Mouse (Mus musculus) thymus, postnatal 0 days (tissue): ENCODE measurements around the gene Myo10. TPM values are rescaled to one million over a fixed set of nuclear protein-coding genes. Genes with fewer than 3 reads are reported as not detected.
A peak's percentile ranks its signal among the peaks of the same experiment; 100 is the strongest.

Experiments
- DNase-seq: peaks from one replicate; pipeline ENCODE4 v3.0.0-alpha.2; 2015; ENCODE audit warnings: low spot score
- polyA plus RNA-seq: library from polyadenylated mRNA; unstranded; fragments of >200 nt; fragmentation: Nextera tagmentation; extraction: Ambion mirVana; gene quantifications from 2 replicates; pipeline ENCODE4 v1.2.1, GENCODE M21; 2015

The Myo10 gene
- polyA plus RNA-seq: 14.1 and 16.3 TPM in 2 replicates

DNA sequence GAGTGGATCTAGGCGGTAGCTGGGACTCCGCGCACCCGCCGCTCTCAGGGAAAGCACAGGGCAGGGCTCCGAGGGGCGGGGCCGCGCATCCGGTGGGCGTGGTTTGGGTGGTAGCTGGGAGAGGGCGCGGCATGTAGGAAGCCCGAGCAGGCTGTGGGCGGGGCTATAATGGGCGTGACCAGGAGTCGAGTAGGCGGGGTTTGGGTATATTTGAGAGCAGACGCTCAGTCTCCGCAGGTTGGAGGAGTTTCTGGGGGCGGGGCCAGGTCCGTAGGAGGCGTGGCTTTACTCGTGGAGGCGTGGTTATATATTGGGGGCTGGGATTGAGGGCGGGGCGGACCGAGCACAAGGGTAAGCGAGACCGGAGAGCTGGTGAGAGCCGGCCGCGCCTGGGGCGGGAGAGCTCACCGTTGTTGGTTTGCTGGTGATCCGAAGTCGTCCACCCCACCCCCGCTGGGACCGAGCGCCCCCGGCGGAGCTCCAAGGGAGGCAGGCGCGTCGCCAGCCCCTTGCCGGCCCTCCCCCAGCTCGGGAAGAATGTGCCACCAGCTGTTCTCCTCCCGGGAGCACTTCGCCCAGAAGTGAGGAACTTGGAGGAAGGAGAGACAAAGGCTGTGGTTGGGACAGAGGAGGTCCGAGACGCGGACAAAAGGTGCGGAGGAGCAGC, at the start of gene Myo10:
TSS of gene Myo10 (plus strand) at position 326 of the 667 bp plus-strand sequence.
- peak; percentile 100 for DNase-seq

DNA sequence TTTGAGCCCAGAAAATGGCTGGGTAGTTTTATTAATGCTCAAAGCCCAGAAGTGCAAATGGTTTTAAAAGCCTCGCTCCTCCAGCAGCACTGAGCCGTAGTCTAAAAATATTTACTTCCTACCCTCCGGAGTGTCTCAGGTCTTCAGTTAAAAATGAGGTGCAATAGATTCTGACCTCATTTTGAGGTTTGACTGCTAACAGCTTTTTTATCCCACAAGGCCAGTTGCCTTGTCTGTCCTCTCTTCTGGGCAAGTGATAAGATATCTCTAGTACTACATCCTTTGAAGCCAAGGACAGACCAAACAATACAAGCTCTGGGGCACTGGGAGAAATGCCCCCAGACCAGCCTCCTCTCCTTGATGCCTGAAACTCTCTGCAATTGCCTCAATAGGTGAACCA, 49.2 kb upstream of the Myo10 start:
- no peak for DNase-seq

DNA sequence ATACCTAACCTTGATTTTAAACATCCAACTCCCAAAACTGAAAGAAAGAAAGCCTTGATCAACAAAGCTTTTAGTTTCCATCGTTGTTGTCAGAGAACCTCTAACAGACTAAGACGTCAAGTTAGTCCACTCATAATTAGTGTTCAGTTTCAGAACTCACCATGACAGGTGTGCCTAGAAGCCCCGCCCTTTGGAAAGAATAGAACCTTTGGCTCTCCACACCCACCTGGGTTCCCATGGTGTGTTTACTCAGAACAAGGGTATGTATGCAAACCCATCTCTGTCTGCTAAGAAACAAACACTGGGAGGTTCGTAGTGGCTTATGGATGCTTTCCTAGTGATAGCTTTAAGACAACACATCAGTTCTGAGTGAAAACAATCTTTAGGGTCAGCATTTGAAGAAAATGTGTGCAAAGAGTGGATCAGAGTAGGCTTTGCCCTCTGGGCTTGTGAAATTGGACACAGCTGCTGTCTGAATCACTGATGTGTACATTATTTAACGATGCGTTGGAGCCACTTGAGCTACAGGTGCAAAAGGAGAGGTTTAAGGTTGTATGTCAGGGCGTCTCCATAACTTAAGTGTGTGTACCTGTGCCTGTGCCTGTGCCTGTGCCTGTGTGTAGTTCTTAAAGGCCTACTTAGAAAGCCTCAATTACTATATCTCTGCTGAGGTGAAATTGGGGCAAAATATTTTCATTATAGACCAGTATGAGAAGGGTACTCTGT, 48.3 kb upstream of the Myo10 start:
- DNase-seq: no peak

DNA sequence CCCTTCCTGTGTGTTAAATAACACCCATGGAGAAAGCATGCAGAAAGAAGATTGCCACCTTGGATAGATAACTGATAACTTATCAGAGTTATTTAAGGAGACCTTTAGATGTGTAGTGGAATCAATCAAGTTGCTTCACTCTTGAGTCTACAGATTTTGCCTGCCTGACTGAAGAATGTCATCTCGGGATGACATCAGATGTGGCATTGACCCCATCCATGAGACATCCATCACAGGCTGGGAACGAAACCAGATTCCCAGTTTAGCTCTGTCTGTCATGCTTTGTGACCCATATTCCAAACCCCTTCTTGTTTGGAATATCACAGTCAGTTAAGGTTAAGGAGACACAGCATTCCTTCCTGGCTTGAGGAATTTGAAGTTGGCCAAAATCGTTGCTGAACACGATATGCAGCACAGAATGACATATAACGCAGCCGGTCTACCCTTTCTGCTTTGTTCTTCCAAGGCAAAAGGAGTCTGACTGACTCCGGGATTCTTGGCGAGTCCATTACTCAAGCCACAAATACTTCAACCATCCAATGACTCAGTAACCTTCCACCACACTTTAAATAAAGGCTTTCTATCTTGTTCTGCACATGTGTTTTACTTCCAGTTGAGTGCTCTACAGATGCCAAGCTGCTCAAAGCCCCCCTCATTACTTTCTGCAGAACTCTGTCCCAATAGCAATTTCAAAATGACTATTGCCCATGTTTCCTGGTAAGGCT, 44.8 kb upstream of the Myo10 start:
- no peak for DNase-seq

DNA sequence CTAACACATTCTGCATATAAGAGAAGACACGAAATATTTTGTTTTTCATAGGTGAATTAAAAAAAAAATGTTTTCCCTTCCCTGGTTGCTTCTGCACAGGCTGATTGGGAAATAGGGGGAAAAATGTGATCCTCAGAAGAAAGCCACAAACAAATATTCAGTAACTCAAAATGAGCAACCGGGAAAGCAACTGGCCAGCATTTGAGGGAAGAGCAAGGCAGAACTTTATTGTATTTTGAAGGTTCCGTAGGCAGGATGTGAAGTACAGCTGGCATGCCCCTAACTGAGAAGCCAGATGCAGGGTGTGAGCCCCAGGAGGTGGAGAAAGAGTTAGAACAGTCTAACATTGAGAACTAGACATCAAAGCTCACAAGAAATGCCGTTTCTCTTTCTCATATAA, 44.0 kb upstream of the Myo10 start:
- DNase-seq: peak; percentile 78

DNA sequence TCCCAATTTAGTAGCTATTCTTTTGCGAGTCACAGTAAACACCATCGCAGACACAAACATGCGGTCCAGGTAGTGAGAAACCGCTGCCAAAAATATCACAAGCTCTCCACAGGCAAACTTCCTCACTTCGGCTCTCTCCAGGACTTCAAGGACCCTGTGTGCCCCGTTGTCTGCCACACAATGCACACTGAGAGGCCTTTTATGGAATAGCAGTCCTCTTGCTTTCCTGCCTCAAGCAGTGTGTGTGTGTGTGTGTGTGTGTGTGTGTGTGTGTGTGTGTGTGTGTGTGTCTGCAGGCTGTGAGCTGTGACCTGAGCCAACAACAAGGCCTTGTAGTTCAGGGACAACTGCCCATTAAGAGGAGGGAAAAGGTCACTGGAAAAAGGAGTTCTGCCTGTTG, 41.6 kb upstream of the Myo10 start:
- DNase-seq: no peak

DNA sequence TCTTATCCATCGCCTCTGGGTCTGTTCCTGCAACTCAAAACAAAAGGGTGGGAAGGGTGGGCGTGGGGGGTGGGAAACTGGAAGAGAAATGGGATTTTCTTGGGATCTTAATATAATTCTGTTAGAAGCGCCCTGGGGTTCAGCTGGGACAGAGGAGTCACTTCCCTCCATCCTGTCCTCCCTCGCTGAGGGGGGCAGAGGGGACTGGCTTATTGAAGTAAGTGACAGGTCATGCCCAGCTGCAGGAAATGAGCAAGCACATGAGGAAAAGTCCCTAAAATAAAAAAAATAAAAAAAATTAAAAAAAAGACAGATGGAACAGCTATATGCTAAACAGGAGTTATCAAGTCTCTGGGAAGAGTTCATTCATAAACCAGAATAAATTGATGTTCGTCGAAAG, 40.3 kb upstream of the Myo10 start:
- no peak for DNase-seq

DNA sequence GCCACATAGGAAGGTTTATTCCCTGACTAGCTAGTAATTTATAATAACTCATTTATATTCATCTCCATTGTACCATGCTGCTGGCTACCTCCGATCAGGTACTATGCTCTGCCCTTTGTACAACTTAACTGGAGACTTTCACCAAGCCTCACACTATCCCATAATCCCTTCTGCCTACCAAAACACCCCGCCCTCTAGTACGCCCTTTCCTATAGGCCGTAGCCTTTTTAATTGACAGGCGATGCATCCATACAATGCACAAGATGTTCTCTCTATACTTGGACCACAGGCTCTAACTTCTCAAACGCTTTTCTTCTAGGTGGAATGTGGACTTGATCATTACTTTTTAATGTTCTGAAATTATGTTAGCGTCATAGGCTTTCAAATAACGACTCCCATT, 39.0 kb upstream of the Myo10 start:
- no peak for DNase-seq

DNA sequence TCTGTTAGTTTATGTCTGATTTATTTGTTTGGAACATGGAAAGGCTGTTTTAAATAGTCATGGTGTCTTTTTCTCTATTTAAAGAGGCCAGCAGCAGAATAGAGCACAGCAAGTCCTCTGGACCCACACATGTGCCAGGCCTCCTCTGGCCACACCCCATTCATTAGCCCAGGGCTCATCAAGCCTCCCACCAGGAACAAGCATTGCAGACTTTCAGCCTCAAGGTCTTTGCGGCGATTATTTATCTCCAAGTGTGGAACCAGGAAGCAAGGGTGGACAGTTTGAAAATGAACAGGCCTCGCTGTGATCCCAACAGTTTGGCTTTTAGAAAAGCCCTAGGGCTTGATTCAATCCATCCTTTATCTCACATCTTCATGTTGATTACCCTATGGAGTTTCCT, 35.5 kb upstream of the Myo10 start:
- DNase-seq: no peak

DNA sequence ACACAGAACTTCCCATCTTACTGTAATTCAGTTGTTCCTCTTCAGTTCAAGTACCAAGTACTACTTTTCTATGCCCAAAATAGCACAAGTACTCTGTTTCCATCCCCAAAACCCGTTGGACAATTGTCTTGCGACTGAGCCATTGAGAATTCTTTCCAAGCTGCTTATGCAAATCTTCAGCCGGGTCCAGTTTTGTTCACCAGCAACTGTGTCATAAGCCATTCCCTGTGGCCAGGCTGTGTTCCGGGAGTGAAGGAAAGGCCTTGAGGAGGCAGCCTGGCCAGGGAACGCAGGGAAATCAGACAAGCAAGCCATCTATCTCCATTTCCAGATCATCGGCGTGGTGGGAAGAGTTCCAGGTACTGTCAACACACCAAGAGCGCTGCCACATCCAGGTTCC, 34.4 kb upstream of the Myo10 start:
- no peak for DNase-seq

DNA sequence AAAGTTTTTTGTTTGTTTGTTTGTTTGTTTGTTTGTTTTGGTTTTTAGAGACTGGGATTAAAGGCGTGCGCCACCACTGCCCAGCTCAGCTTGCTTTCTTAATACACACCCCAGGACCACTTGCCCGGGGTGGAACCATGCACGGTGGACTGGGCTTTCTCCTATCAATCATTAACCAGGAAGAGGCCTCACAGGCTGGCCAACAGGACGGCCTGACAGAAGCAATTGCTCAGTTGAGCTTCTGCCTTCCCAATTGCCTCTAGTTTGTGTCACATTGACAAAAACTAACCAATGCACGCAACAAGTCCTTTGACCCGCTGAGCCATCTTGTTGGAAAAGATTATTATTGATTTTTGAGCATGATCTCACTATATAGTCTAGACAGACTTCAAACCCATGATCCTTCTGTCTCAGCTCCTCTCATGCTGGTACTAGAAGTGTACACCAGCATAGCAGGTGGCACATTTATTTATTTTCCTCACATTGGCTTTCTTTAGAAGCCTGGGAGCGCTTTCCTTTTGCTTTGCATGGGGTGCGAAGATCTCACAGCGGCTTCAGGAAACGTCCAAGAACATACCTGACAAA, 32.9 kb upstream of the Myo10 start:
- DNase-seq: no peak

DNA sequence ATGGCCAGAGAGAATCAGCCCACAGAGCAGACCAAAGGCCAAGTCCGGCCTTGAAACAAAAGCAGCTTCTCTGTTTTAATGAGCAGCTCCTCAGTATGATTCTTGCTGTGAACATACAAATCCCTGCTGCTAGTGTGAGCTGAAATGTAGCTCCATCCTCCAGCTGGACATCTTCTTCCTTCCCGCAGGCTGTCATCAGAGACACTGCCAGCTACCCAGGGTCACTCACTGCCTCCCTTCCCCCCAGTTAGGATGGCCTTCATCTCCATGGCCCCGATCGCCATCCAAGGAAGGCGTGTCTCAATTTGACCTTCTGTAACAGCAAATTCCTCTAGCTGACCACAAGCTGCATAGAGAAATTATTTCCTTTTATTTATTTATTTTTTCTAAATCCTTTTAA, 32.4 kb upstream of the Myo10 start:
- DNase-seq: no peak

DNA sequence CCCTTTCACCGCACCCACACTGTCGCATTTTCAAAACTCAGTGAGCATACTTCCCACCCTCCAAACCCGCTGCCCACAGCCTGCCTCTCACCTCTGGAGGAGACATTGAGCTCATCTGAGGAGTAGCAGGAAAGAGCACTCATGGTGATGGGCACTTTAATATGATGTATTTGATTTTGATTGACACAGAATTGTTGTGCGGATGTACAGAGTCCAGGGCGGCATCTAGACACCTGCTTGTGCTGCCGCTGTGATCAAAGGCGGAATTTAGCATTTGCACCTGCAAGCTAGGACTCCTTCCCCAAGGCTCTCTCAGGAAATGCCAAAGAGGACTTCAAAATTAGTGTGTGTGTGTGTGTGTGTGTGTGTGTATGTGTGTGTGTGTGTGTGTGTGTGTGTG, 31.4 kb upstream of the Myo10 start:
- peak; percentile 85 for DNase-seq

DNA sequence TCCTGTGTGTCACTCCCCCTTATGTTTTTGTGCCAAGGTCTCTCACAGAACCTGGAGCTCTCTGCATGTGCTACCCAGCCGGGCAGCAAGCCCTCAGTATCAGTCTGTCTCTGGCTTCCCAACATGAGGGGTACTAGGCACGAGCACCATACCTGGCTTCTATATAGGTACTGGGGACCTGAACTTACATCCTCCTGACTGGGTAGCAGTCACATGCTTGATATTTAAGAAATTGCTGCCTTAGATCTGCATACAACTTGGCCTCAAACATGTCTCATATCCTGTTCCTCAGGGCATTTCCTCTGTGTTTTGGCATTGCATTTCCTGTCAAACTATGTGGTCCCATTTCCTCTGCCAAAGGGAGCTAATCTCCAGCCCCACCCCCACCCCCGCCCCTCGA, 30.4 kb upstream of the Myo10 start:
- DNase-seq: peak; percentile 60

DNA sequence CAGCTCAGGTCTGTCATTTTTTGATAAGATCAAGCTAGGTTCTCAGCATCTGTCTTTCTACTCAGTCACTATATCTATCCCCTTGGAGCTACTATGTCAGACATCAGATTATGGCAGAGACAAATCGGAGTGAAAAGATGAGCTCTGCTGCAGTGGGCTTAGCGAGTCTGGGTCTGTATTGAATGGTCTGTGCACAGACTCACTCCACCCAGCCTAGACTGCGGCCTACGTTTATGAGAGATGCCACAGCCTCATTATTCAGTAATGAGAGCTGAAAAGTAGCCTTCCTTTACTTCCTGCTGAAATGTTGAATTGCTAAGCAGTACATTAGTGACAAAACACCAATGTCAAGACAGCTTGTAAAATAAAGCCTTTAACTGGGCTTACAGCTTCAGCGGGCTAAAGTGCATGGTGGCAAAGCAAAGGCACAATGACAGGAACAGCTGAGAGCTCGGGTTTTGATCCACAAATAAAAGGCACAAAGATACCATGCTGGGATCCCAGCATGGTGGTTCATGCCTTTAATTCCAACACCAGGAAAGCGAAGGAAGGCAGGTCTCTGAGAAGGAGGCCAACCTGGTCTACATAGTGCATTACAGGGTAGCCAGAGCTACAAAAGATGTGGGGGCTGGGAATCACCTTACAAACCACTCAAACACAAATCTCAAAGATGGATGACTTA, 28.7 kb upstream of the Myo10 start:
- no peak for DNase-seq

DNA sequence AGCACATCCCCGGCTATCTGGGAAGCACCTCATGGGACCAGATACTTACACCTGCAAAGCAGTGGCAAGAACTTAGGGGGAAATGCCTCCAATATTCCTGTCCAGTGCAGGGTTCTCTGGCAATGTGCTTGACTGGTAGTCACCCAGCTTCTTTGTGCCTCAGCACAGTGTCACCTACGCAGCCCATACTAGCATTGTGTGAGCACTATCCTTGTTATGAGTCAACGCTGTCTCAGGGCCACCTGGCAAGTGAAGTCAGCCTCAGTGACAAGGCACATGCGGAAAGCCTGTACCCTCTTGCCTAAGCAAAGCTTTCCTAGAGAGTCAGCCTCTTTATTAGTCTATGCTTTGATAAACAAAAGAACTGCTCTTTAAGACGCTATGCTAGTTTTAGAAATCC, 24.0 kb upstream of the Myo10 start:
- DNase-seq: no peak

DNA sequence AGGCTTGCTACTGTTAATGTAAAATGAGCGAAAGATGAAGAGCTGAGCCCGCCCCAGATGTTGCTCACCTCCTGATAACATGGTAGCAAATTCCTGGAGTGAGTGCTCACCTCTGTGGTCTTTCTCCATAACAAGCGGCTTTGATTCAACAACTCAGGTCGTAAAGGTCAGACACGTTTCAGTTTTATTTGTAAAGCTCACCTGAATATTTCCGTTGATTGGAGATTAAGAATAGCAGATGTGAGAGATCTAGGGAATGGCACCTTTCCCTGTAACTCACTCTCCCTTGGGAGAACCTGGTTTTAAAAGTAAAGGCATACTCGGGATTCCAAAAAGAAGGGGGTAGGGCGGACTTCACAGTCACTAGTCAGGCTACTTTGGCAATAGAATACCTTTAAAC, 20.0 kb upstream of the Myo10 start:
- DNase-seq: no peak

DNA sequence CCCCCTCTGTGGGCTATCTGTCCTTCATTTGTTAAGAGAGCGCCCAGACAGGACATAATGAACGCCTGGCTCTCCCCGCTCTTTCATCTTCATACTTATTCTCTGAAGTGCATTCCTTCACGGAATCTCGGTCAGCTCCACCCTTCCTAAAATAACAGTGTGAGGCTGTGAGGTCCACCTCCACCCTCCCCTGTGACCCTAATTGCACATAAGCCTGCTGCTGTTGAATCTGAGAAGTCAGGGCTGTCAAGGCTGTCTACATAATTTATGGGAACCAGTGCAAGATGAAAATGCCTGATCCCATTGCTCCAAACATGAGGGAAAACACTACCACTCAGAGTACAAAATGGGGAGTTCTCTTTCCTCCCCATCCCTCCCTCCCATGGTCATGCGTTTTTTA, 19.0 kb upstream of the Myo10 start:
- no peak for DNase-seq

DNA sequence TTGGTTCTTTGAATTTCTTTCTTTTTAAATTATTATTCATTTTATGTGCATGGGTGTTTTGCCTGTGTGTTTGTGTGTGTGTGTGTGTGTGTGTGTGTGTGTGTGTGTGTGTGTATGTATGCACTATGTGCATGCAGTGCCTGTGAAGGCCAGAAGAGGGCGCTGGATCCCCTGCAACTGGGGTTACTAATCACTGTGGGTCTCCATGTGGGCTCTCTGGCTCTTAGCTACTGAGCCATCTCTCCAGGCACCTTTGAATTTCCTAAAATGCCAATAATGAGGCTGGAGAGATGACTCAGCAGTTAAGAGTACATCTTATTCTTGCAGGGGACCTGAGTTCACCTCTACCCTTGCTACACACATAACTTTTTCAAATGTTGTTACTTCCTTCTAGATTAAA, 18.1 kb upstream of the Myo10 start:
- no peak for DNase-seq

DNA sequence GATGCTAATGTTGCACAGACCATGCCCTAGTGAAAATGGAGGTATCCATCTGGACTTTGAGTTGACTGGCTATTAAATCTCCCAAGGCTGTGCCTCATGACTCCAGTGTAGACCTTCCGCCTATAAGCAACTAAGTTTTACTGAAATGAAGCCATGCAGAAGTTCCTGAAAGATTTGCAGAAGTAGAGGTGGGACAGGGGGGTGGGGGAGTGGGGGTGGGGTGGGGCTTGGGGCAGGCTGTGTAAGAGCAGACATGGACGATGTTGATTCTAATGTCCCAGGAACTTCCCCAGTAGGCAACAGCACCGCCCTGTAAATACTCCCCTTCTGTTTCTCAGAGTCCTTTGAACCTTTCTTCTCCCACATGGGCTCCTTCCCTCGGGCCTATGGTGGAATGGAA, 16.9 kb upstream of the Myo10 start:
- DNase-seq: no peak

DNA sequence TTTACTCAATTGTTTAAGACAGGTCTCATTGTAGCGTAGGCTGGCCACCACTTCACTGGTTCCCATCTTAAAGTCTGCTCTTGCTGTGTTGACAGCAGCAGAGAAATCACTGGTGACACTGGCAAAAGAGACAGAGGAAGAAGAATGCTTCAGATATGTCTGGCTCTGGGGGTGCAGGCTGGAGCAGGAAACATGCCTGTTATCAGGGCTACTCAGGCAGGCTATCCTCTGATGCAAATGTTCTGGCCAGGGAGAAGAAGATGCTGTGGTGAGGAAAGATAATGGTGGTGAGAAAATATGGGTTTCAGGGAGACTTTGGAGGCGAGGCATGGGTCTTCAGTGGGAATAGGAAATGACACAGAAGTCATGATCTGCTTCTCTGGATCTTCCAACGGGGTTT, 13.6 kb upstream of the Myo10 start:
- no peak for DNase-seq

DNA sequence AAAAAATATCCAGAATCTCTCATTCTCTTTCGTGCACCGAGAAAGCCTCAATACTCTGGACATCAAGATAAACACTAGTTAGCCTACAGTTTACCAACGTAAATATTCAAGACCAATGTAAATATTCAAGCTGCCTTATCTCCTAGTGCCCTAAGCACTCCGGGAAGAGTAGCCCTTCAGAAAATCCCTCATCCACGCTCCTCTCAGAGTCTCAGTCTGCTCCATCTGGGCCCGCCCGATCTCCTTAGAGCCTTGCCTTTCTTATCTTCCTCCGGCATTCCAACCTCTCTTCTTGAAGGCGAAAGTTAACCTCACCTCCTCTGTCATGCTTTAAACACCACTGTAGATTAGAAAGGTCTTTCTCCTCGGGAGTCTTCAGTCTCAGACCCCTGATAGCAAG, 13.1 kb upstream of the Myo10 start:
- DNase-seq: no peak
